ENCODE assay signal across 8 mouse cellular contexts in genomic region chr17:64199241-64199933, GRCm38 (mm10).
"Had no signal": no experiment of that assay in that cellular context is flagged by ENCODE, and none has a peak within 500 bp of the region (broad histone marks: within the 10 kb centered on the region; RNA-seq: fewer than 3 reads in every experiment).

No protein-coding gene starts in this region.

- ATAC-seq: midbrain, embryonic 16.5 days had no signal

- H3K27ac ChIP-seq: limb, embryonic 12.5 days; liver, embryonic 14.5 days; midbrain, embryonic 12.5 days had no signal

- DNase-seq: liver; lung, adult 18-20 months; thymus, postnatal 36 days had no signal

- H3K9me3 ChIP-seq: limb, embryonic 12.5 days; midbrain, embryonic 12.5 days; neural tube, embryonic 15.5 days had no signal

- H3K4me3 ChIP-seq: limb, embryonic 12.5 days; midbrain, embryonic 12.5 days; neural tube, embryonic 15.5 days had no signal

- H3K36me3 ChIP-seq: limb, embryonic 12.5 days; midbrain, embryonic 12.5 days; neural tube, embryonic 15.5 days had no signal

- H3K4me2 ChIP-seq: limb, embryonic 12.5 days; midbrain, embryonic 12.5 days had no signal

- H3K4me1 ChIP-seq: limb, embryonic 12.5 days; midbrain, embryonic 12.5 days had no signal

- H3K9ac ChIP-seq: limb, embryonic 12.5 days; liver, embryonic 14.5 days; midbrain, embryonic 12.5 days; neural tube, embryonic 15.5 days had no signal

- H3K27me3 ChIP-seq: limb, embryonic 12.5 days; midbrain, embryonic 12.5 days; neural tube, embryonic 15.5 days had no signal
